ENCODE assay signal across 24 mouse cellular contexts in genomic region chr1:89140113-89140512, GRCm38 (mm10).
"Had no signal": no experiment of that assay in that cellular context is flagged by ENCODE, and none has a peak within 500 bp of the region (broad histone marks: within the 10 kb centered on the region; RNA-seq: fewer than 3 reads in every experiment).

No protein-coding gene starts in this region.

- H3K36me3 ChIP-seq: liver, embryonic 15.5 days had no signal

- H3K4me3 ChIP-seq: layer of hippocampus, adult 2 months; limb, embryonic 10.5 days; limb, embryonic 13.5 days; liver, embryonic 12.5 days; liver, embryonic 15.5 days; lung, embryonic 15.5 days; midbrain, embryonic 12.5 days; midbrain, embryonic 15.5 days; neural tube, embryonic 12.5 days; neural tube, embryonic 15.5 days had no signal

- H3K9ac ChIP-seq: limb, embryonic 13.5 days; liver, embryonic 12.5 days; liver, embryonic 15.5 days; lung, embryonic 15.5 days; midbrain, embryonic 12.5 days; midbrain, embryonic 15.5 days; neural tube, embryonic 12.5 days; neural tube, embryonic 15.5 days had no signal

- DNase-seq: kidney, postnatal 25 days; layer of hippocampus, adult 9-11 months; liver; lung, adult 18-20 months; lung, postnatal 14 days; right cerebral cortex, adult 18-20 months; right cerebral cortex, postnatal 14 days; right cerebral cortex, postnatal 4 days; thymus, adult 2 months; thymus, postnatal 14 days; thymus, postnatal 4 days had no signal

- H3K4me1 ChIP-seq: liver, embryonic 12.5 days; liver, embryonic 15.5 days had no signal

- H3K27ac ChIP-seq: kidney, postnatal 0 days; layer of hippocampus, adult 2 months; limb, embryonic 10.5 days; limb, embryonic 13.5 days; liver, embryonic 12.5 days; liver, embryonic 15.5 days; lung, embryonic 15.5 days; macrophage; midbrain, embryonic 12.5 days; midbrain, embryonic 15.5 days; neural tube, embryonic 12.5 days; neural tube, embryonic 15.5 days; stomach, postnatal 0 days had no signal

- H3K4me2 ChIP-seq: limb, embryonic 13.5 days; liver, embryonic 12.5 days; liver, embryonic 15.5 days; lung, embryonic 15.5 days; midbrain, embryonic 12.5 days; midbrain, embryonic 15.5 days; neural tube, embryonic 12.5 days; neural tube, embryonic 15.5 days had no signal

- ATAC-seq: liver, embryonic 12.5 days; midbrain, embryonic 15.5 days had no signal

- H3K9me3 ChIP-seq: limb, embryonic 10.5 days; liver, embryonic 12.5 days; liver, embryonic 15.5 days; lung, embryonic 15.5 days; midbrain, embryonic 12.5 days; midbrain, embryonic 15.5 days; neural tube, embryonic 15.5 days had no signal

- H3K27me3 ChIP-seq: limb, embryonic 13.5 days; liver, embryonic 12.5 days; liver, embryonic 15.5 days; lung, embryonic 15.5 days; midbrain, embryonic 12.5 days; midbrain, embryonic 15.5 days; neural tube, embryonic 12.5 days; neural tube, embryonic 15.5 days had no signal
